Mouse (Mus musculus): ENCODE measurements at regions not wholly inside any gene's neighbourhood (a gene's known extent, or its start where the extent isn't known, plus 50 kb on each side); places are given as distances from the start of the nearest gene placed in this dataset.

GRCm38 (mm10) chr6:50776931-50777495, 122.8 kb upstream of the Npvf start:
- no peaks in the 10 kb centered on the region for H3K4me1 ChIP-seq (ENCODE audit: control insufficient read depth in 1 of 2, insufficient read depth in 2 of 2)
- H3K9me3 ChIP-seq (replicated peaks; ENCODE audit: low read length), result no peaks in the 10 kb centered on the region
- in situ Hi-C loops (cut with MboI; ENCODE audit: low pct_ligation_motif_present, low pct_unique_long_range_greater_than_20kb, low sequenced_read_pairs) (no loop called here), dilution Hi-C loops (cut with MboI; ENCODE audit: extremely low pct_ligation_motif_present, extremely low pct_unique_long_range_greater_than_20kb, low sequenced_read_pairs) (no loop called here)
- TF ChIP-seq POLR2A (IDR thresholded peaks at IDR 0.05; ENCODE audit: low read depth, low read length) (no peak), ZKSCAN1 (IDR thresholded peaks at IDR 0.05; ENCODE audit: borderline replicate concordance, low read depth, low read length) (no peak), MEF2A (IDR thresholded peaks at IDR 0.05; ENCODE audit: borderline replicate concordance, low read depth, low read length) (no peak), BHLHE40 (IDR thresholded peaks at IDR 0.05; ENCODE audit: low read depth, low read length) (no peak), USF1 (IDR thresholded peaks at IDR 0.05; ENCODE audit: low read depth, low read length) (no peak), CHD2 (IDR thresholded peaks at IDR 0.05; ENCODE audit: low read length) (no peak), CTCF (conservative IDR thresholded peaks at IDR 0.05 in 1 of 2, IDR thresholded peaks at IDR 0.05 in 1 of 2; ENCODE audit: low read depth in 2 of 2, low read length in 2 of 2) (no peak), JUND (conservative IDR thresholded peaks at IDR 0.05; ENCODE audit: low read depth, low read length) (no peak), NELFE (IDR thresholded peaks at IDR 0.05; ENCODE audit: low read depth, low read length) (no peak), MYC (IDR thresholded peaks at IDR 0.05; ENCODE audit: low read depth, low read length) (no peak), E2F4 (IDR thresholded peaks at IDR 0.05; ENCODE audit: insufficient replicate concordance, low read depth, low read length) (no peak), TCF12 (IDR thresholded peaks at IDR 0.05; ENCODE audit: low read depth, low read length) (no peak), MAFK (IDR thresholded peaks at IDR 0.05; ENCODE audit: insufficient replicate concordance, low read length) (no peak), EP300 (IDR thresholded peaks at IDR 0.05; ENCODE audit: low read length) (no peak), GABPA (IDR thresholded peaks at IDR 0.05; ENCODE audit: insufficient replicate concordance, low read depth, low read length) (no peak), NRF1 (IDR thresholded peaks at IDR 0.05; ENCODE audit: low read depth, low read length) (no peak)
- H3K27ac ChIP-seq (ENCODE audit: insufficient read depth, low read depth), result no peak overlapping the region
- H3K4me2 ChIP-seq (ENCODE audit: insufficient read depth, low read depth, poor library complexity, severe bottlenecking), result no peak overlapping the region
- H3K4me3 ChIP-seq (replicated peaks in 1 of 3; ENCODE audit: low read depth in 2 of 3, low read length in 2 of 3, poor library complexity in 1 of 3), result no peak overlapping the region
- no peaks in the 10 kb centered on the region for H3K27me3 ChIP-seq (replicated peaks)
- H3K79me2 ChIP-seq (replicated peaks; ENCODE audit: control insufficient read depth, extremely low read depth, insufficient read depth, poor library complexity, severe bottlenecking), result no peaks in the 10 kb centered on the region
- H3K9ac ChIP-seq (ENCODE audit: insufficient read depth, low read depth), result no peak overlapping the region
- H3K36me3 ChIP-seq (replicated peaks in 1 of 2; ENCODE audit: control insufficient read depth in 1 of 2, insufficient read depth in 1 of 2, low read length in 1 of 2), result no peaks in the 10 kb centered on the region
- DNase-seq (ENCODE audit: extremely low read depth), result no peak

GRCm38 (mm10) chr6:50777827-50778226, 123.6 kb upstream of the Npvf start:
- in situ Hi-C loops (cut with MboI; ENCODE audit: low pct_ligation_motif_present, low pct_unique_long_range_greater_than_20kb, low sequenced_read_pairs), result no loop called here
- H3K9me3 ChIP-seq (replicated peaks; ENCODE audit: low read length), result no peaks in the 10 kb centered on the region
- no peaks in the 10 kb centered on the region for H3K27me3 ChIP-seq (replicated peaks)
- H3K4me3 ChIP-seq (replicated peaks in 1 of 3; ENCODE audit: low read depth in 2 of 3, low read length in 2 of 3, poor library complexity in 1 of 3), result no peak overlapping the region
- dilution Hi-C loops (cut with MboI; ENCODE audit: extremely low pct_ligation_motif_present, extremely low pct_unique_long_range_greater_than_20kb, low sequenced_read_pairs), result no loop called here
- H3K79me2 ChIP-seq (replicated peaks; ENCODE audit: control insufficient read depth, extremely low read depth, insufficient read depth, poor library complexity, severe bottlenecking), result no peaks in the 10 kb centered on the region
- H3K27ac ChIP-seq (ENCODE audit: insufficient read depth, low read depth), result no peak overlapping the region
- H3K4me1 ChIP-seq (ENCODE audit: control insufficient read depth in 1 of 2, insufficient read depth in 2 of 2), result no peaks in the 10 kb centered on the region
- no peak overlapping the region for H3K4me2 ChIP-seq (ENCODE audit: insufficient read depth, low read depth, poor library complexity, severe bottlenecking)
- DNase-seq (ENCODE audit: extremely low read depth), result no peak
- no peaks in the 10 kb centered on the region for H3K36me3 ChIP-seq (replicated peaks in 1 of 2; ENCODE audit: control insufficient read depth in 1 of 2, insufficient read depth in 1 of 2, low read length in 1 of 2)
- TF ChIP-seq TCF12 (IDR thresholded peaks at IDR 0.05; ENCODE audit: low read depth, low read length), result no peak
- no peak for TF ChIP-seq ZMIZ1 (IDR thresholded peaks at IDR 0.05; ENCODE audit: low read depth, low read length)
- no peak for TF ChIP-seq PAX5 (IDR thresholded peaks at IDR 0.05; ENCODE audit: low read length)
- no peak overlapping the region for H3K9ac ChIP-seq (ENCODE audit: insufficient read depth, low read depth)
